Mouse (Mus musculus): Measurements from ENCODE around the gene Pou6f1.
"Not testable (repeated sequence)": the region's sequence is repeated elsewhere in the genome, so short reads cannot be mapped to it uniquely, and the experiment has no call there.

The Pou6f1 gene

DNA sequence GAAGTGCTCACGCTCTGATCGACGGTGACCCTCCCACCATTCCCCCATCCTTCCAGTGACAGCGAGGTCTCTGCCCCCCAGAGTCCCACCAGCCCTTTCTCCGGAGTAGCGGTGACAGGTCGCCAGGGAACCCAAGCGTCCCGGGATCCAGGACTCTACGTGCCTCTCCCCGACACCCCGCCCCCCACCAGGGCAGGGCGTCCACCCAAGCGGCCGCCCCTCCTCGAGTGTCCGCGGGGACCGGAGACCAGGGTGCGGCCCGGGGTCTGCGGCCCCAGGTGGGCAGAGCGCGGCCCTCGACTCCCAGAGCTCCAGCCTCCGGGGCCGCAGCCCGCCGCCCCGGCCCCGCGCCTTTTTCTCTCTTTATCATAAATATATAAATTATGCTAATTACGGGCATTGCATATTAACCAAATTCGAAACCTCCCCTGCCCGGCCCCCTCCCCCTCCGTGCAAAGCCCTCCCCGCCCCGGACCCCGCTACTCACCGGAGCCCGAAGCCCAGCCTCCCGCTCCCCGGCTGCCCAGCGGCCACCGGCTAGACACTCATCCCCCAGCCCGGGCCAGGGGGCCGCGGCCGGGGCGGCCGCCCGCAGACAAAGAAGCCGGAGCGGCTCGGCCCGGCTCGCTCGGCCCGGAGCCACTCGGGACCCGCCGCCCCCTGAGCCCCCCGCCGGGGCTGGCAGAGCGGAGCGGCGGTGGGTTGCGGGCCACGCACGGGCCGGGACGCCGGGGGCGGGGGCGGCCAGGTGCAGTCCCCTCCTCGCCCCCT lies at the start of gene Pou6f1:
Pou6f1 (minus strand) TSS at position 709 of the 771 bp plus-strand sequence.
- DNase-seq (ENCODE audit: low read depth): no peak

DNA sequence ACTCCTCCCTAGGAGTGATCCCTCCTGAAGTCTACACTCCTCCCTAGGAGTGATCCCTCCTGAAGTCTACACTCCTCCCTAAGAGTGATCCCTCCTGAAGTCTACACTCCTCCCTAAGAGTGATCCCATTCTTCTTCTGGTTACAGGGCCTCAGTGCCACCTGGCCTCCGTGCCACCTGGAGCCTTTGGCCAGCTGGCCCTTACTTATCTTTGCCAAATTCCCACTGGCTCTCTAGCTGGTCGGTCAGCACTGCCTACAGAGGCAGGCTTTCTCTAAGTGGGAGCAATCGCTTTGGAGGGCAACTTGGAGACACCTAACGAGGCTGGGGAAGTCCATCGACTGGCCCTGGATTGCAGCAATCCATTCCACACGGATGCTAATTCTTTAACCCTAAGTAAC lies 46.4 kb upstream of the Pou6f1 start:
- no peak for DNase-seq (ENCODE audit: low read depth)

DNA sequence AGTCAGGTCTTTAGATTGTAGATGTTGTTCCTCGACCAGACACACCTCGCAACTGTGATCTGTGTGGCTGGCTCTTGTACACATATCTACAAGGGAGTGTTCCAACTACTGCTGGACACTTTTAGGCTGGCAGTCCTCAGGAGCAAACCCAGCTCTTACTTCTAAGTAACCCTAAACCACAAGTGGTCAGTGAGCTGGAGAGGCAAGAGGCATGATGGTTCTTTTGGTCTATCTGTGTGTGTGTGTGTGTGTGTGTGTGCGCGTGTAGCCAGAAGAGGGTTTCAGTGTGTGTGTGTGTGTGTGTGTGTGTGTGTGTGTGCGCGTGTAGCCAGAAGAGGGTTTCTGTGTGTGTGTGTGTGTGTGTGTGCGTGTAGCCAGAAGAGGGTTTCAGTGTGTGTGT lies 42.7 kb upstream of the Pou6f1 start:
- DNase-seq (ENCODE audit: low read depth): no peak

DNA sequence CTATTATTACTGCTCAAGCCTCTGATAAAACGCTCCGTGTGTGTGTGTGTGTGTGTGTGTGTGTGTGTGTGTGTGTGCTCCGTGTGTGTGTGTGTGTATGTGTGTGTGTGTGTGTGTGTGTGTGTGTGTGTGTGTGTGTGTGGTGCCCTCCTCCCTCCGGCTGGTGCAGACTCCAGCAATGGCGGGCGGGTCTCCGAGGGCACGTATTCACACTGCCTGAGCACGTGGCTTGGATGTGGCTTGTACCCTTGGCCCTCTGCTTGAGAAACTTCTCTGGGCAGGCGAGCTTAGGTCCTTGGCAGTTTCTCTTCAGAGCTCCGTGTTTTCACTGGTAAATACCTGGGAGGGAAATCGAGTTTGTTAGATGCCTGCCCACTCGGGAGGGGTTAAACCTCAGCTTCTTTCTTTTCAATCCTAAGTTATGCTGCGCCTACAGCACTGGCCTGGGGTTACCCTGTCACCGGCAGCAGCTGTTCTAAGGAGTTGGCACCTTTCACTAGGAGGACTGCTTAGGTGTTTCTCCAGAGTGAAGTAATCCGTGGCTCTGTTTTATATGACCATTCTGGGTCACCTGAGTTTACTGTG lies 41.5 kb upstream of the Pou6f1 start:
- DNase-seq (ENCODE audit: low read depth): no peak

DNA sequence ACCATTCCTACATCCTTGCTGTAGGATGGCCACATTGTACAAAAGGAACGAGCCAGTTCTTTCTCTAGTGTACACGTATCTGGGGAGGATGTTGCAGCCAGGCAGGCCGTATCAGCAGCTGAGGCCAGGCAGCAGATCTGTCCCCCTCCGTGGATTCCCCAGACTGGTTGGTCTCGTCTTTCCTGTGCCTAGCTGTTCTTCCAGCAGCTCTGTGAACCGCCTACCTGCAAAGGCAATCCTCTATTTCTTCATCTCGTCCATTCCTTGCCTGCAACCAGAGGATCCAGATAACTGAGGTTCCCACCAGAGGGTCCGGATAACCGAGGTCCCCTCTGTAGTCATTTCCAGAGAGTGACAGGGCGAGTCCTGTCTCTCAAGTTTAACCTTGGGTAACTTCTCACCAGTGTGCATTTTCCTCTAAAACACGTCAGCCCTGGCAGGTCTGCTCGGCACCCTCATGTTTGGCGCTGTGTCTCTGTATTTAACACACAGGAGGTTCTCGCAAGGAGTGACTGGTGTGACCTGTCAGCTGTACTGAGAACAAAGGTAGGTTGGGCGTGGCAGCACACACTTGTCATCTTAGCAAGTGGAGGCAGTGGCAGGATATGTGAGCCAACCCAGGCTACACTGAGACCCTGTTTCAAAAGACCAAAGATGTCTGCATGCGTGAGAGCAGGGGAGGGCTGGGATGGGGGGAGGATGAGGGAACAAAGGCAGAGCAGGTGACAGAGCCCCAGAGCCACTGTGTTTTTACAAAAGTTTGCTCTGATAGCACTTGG lies 40.4 kb upstream of the Pou6f1 start:
- no peak for DNase-seq (ENCODE audit: low read depth)

DNA sequence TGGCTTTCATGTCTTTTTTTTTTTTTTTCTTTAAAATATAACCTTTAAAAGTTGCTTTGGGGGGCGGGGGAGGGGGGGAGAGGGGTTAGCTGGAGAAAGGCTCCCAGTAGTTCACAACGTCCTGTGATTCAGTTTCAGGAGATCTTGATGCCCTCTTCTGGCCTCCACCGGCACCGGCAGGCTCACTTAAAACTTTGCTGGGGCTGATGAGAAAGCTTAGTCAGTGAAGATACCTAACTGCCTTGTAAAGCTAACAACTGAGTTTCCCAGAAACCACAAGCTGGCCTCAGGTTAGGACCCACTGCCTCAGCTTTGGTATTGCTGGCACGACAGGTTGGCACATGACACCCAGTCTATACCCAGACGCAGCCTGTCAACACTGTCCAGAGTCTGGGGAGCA lies 37.9 kb upstream of the Pou6f1 start:
- no peak for DNase-seq (ENCODE audit: low read depth)

DNA sequence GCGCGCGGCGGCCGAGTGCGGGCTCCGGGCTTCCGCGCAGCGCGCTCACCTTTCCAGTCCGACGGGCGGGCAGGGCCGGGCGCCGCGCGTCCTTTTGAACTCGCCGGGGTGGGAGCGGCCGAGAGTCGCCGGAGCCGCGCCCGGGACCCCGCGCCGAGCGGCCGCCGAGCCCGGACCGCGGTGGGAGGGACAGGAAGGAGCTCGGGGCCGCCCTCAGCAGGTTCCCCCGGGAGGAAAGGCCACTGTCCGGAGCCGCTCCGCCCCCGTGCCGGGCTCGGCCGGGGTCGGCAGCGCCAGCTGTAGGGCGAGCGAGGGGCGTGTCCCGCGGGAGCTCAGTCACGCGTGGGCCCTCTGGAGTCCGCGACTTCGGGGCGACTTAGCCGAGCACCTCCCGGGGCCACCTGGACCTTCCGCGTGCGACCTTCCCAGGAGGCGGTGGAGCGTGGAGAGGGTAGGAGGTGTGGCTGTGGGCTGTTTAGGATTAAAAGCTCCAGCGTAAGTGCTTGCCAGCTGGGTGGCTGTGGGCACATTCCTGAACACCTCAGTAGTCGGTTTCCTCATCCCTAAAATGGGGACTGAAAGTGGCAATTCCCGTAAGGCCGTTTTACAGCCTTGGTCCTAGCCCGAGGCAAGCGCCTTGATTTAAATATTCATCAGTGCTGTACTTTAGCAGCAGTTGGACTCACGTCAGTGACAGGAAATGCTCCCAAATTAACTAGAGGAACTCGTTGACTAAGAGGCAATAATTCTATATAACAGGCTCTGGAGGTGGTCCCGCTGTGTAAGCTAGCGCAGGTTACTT lies 37.1 kb upstream of the Pou6f1 start, which contains the start of gene Smagp:
Smagp (minus strand) TSS at position 241 of the 802 bp plus-strand sequence.
- no peak for DNase-seq (ENCODE audit: low read depth)

DNA sequence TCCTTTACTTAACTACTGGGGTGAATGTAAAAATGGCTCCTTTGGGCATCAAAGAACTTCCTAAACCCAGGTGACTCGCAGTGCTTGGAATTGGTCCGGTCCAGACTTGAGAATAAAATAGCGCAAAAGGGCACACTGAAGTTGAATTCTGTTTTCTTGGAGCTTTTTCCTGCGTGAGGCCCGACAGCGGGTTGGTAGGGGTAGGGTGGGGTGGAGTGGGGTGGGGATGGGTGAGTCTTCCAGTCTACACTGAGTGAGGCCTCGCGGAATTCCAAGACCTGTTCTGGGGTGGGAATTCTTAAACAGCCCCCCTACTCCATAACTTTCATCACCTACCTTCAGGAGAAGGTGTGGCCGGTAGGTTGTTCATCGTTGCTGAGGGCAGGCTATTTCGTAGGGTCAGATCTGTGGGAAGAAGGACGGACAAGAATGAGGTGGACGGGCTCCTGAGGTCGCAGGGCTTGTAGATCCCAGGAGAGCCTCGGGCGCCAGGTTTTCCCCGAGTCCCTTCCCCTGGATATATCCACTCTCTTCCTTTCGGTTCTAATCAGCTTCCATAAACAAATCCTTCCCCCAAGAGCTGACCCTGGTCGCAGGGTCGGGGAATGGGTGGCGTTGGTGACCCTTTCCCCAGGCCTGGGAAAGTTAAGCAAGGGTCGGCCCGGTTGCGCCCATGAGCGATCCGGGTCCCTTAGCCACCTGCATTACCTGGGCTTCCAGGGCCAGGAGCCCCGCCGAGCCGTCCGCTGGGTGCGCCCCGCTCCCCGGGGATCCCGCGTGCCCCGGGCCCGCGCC lies 36.3 kb upstream of the Pou6f1 start:
- no peak for DNase-seq (ENCODE audit: low read depth)

DNA sequence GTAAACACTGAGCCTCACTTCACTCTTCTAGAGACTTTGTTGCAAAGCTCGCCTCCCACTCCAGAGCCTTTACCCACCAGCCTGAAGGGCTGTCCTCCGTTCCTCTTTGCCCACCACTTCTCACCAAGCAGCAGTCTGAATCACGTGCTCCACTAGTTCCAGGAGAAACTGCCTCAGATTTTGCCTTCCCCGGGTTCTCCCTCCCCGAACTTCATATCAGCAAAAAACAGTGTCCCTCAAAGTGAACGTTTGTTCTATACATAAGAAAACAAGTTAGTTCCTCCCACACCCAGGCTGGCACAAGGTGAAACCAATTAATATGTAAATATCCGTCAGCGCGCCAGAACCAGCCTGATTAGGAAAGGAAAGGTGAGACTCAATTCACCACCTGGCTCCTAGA lies 35.5 kb upstream of the Pou6f1 start:
- DNase-seq (ENCODE audit: low read depth): no peak

DNA sequence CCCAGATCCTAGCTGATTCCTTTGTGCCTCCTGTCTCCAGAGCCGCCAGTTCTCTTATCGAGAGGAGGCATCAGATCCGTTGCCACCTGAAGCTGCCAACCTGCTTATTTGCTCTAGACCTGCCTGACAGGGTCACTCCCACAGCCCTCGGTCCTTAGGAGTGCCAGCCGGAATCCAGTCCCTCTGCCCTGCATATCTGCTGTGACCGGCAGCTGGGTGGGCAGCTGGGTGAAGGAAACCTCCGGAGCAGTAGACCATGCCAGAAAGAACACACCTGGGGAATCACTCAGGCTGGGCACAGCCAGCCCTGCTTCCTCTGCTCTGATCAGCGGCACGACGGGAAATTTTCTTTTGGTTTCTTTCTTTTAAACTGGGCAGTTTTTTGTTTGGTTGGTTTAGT lies 33.6 kb upstream of the Pou6f1 start:
- no peak for DNase-seq (ENCODE audit: low read depth)

DNA sequence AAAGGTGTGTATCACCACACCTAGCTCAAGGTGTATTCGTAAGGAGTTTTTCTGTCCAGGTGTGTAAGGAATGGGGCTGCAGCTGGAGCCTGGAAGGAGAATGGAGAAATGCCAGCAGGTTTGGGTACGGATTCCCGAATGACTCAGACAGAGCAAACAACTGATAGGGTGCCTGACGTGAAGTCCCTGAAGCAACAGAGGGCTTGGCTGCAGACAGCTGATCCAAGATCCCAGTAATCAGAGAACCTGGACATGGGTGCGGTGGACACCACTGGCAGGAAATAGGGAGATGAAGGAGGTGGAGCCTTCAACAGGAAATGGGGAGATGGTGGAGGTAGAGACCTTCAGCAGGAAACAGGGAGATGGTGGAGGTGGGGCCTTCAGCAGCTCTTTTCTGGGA lies 32.5 kb upstream of the Pou6f1 start:
- DNase-seq (ENCODE audit: low read depth): no peak

DNA sequence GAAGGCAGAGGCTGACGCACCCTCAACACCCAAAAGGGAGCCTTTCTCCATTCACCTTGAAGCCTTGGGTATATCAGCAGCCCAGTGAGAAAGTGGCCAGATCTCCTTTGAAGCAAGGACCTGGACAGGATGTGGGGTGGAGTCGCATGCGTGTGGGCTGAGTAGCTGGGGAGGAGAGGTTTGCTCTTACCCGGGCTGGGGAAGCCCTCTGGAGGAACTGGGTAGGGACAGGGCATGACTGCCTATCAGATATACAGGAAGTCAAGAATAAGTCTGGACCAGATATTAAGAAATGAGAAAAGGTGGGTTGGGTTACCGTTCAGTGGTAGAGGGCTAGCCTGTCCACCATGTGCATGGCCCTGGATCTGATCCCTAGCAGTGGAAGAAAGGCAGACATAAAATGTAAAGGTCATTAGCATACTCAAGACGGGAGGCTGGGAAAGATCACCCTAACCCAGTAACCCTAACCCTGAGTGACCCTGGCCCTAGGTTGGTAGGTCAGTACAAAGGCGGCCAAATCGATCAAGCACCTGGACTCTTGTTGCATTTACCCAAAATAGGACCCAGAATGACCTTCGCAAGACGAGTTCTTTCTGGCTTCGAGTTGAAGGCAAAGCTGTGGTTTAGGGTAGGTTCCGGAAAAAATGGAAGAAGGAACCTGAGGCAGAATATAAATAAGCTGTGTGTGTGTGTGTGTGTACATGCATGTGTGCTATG lies 31.8 kb upstream of the Pou6f1 start:
- no peak for DNase-seq (ENCODE audit: low read depth)

DNA sequence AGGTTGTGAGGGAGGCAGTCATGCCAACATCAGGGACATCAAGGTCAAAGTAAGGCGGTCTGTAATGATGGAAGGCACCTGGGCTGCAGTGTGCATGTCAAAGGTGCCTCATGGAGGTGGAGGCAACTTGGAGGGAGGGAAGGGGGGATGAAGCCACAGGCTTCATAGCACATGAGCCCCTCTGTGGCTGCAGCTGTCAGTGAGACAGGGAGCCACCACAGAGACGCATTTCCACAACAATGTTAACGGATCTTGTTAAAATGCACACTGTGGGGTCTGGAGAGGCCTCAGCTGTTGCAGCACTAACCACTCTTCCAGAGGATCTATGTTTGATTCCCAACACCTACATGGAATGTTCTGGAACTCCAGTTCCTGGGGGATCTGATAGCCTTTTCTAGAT lies 30.3 kb upstream of the Pou6f1 start:
- DNase-seq (ENCODE audit: low read depth): no peak

DNA sequence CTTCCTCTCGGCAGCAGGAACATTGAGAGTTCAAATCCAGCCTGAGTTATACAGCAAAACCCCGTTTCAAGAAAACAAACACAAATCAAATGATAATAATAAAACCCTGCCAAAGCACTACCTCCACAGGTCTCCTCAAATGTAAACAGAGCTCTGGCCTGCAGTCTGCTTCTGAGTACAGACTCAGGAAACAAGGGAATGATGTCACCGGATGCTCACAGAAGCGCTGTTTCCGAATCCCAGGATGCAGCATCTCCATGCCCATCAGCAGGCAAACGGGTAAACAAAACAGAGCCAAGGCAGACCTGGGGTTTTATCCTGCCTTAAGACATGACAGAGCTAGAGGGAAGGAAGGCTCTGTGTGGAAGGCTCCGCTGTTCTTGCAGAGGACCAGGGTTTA lies 29.0 kb upstream of the Pou6f1 start:
- DNase-seq (ENCODE audit: low read depth): no peak

DNA sequence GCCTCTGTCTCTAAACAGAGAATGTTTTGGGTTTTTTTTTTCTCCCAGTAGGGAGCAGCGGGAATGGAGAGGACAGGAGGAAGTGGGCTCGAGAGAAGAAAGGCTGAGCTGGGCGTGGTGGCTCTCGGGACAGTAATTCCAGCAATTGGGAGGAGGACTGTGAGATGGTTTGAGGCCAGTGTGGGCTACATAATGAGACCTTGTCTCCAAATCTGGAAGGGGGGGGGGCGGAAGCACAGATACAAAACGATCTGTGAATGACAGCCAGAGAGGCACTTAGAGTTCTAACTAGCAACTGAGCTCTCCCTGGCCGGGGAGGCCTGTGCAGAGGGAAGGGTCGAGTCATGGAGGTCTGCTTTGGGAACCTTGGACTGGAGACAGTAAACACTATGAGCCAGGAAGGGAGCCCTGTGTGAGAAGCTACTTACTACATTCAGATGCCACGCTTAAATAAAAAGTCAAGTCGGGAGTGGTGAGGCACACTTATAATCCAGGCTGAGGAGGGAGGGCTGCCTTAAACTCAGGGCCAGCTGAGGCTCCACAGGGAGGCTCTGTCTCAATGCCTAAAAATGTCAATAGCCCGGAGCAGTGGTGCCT lies 28.1 kb upstream of the Pou6f1 start:
- no peak for DNase-seq (ENCODE audit: low read depth)

DNA sequence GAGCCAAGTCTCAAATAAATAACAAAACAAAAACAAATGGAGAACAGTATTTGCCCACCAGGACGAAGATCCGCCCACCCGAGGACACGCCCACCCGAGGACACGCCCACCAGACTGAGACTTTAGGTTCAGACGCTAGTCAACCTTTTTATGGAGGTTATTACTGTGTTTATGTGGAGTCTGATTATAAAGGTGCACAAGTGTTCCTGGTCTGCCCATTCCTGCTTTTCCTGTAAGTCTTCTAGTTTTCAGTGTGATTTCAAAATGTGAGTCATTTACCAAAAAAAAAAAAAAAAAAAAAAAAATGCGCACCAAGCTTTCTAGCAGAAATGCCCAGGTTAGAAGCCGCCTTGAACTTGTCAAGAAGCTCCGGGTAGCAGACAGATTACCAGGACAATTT lies 27.5 kb upstream of the Pou6f1 start:
- no peak for DNase-seq (ENCODE audit: low read depth)

DNA sequence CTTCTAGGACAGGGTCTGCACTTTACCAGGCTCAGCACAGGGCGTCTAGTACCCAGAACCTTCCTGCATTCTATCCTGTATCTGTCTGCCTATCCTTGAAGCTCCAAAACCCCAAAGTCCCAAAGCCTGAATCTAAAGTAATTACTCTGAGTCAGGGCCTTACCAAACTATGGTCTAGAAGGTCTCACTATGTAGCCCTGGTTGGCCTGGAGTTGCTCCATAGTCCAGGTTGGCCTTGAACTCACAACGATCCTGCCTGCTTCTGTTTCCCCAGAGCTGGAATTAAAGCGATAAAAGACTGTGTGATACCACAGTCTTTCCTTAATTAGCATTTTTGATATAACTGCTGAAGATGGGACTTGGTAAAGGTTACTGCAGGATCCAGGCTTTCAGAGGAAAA lies 24.7 kb upstream of the Pou6f1 start:
- no peak for DNase-seq (ENCODE audit: low read depth)

DNA sequence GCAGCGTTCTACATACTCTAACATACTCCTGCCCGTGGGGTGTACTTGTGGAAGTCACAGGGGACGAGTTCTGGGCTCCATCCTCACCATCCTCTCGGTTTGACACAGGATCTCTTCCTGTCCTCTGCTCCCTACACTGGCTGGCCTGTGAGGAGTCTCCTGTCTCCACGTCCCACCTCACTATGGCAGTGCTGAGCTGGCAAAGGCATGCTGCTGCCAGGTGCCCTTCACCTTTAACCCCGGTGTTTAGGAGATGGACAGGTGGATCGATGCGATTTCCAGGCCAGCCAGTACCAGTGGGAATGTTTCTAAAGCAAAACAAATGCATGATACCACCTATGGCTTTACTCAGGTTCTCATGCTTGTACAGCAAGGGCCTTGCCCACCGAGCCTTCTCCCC lies 24.0 kb upstream of the Pou6f1 start:
- no peak for DNase-seq (ENCODE audit: low read depth)

DNA sequence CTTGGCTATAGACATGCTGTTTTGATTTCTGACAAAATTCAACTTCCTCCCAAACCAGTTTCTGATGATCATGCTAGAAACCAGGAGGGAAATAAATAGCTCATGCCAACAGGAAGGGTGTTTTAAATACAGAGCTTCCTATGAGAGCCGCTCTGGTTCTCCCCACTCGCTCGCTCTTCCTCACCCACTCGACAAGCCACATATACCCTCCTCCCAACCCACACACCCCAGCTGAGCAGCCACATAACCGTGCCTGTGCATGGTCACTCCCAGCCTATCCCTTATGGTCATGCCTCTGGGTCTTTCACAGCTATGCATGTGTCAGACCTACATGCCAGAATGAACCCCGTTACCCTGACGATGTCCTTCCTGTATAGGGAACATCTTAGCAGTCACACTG lies 22.4 kb upstream of the Pou6f1 start:
- DNase-seq (ENCODE audit: low read depth): no peak

DNA sequence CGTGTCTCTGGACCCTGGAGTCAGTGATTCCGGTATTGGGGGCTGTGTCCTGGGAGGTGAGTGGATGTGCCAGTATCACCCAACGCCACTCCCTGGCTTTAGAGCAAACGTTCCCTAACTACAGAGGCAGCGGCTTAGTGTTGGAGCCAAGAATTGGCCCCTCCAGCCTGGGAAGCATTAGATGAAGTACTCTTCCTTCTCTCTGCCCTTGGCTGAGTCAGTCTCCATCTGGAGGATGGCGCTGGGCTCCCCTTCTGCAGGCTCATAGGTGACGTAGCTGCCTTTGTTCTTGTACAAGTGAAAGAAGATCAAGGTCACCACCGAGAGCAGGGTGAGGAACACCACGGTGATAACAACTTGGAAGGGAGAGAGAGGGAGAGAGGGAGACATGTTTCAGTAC lies 21.9 kb upstream of the Pou6f1 start:
- not testable (repeated sequence) for DNase-seq (ENCODE audit: low read depth)
